Mouse (Mus musculus): ENCODE data around the gene Zfp992. TPM values are rescaled to one million over a fixed set of nuclear protein-coding genes. Genes with fewer than 3 reads are reported as not detected.
"Not testable (repeated sequence)": the region's sequence is repeated elsewhere in the genome, so short reads cannot be mapped to it uniquely, and the experiment has no call there.

The Zfp992 gene
- polyA plus RNA-seq, 1 experiment from 2014 or later = 2.5 TPM

DNA sequence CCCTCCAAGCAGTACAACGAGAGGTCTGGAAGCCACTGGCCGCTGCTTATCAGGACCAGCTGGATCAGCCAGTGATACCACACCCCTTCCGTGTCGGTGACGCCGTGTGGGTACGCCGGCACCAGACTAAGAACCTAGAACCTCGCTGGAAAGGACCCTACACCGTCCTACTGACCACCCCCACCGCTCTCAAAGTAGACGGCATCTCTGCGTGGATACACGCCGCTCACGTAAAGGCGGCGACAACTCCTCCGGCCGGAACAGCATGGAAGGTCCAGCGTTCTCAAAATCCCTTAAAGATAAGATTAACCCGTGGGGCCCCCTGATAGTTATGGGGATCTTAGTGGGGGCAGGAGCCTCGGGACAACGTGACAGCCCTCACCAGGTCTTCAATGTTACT, 60.2 kb downstream of the Zfp992 start:
- not testable (repeated sequence) for DNase-seq (ENCODE audit: low spot score); H3K27ac ChIP-seq; H3K4me1 ChIP-seq (replicated peaks); H3K27me3 ChIP-seq (ENCODE audit: insufficient read depth, poor library complexity, severe bottlenecking); H3K4me3 ChIP-seq; H3K36me3 ChIP-seq
- WGBS = 96% methylated on average over 23 of the region's 24 CpGs
- H3K9me3 ChIP-seq = peaks cover 29% of the 10 kb centered on the region

- peaks cover 53% of the 10 kb centered on the region for H3K9me3 ChIP-seq
- not testable (repeated sequence) for H3K27ac ChIP-seq; H3K4me1 ChIP-seq (replicated peaks); H3K4me3 ChIP-seq; DNase-seq (ENCODE audit: low spot score); H3K27me3 ChIP-seq (ENCODE audit: insufficient read depth, poor library complexity, severe bottlenecking); H3K36me3 ChIP-seq
Observed at GRCm38 (mm10) chr4:146511871-146512270, 63.0 kb downstream of the Zfp992 start.

- Histone ChIP-seq H3K9me3 (peaks cover 90% of the 10 kb centered on the region), H3K27me3 (ENCODE audit: insufficient read depth, poor library complexity, severe bottlenecking) (no peaks in the 10 kb centered on the region), H3K27ac (no peak overlapping the region), H3K4me1 (replicated peaks) (no peaks in the 10 kb centered on the region), H3K36me3 (no peaks in the 10 kb centered on the region), H3K4me3 (no peak overlapping the region)
- 62% methylated on average over 1 of the region's 1 CpGs for WGBS
- DNase-seq (ENCODE audit: low spot score) = no peak
Observed at GRCm38 (mm10) chr4:146516474-146516873, 67.7 kb downstream of the Zfp992 start.

- H3K9me3 ChIP-seq = peaks cover 92% of the 10 kb centered on the region
- not testable (repeated sequence) for H3K4me3 ChIP-seq; H3K27me3 ChIP-seq (ENCODE audit: insufficient read depth, poor library complexity, severe bottlenecking); H3K4me1 ChIP-seq (replicated peaks); DNase-seq (ENCODE audit: low spot score); H3K36me3 ChIP-seq; H3K27ac ChIP-seq
- 68% methylated on average over 2 of the region's 2 CpGs for WGBS
Observed at GRCm38 (mm10) chr4:146517150-146517549, 68.3 kb downstream of the Zfp992 start.

Other genes with a start within 250 kb of the Zfp992 start
- gene Zfp981, start 53.0 kb downstream of the Zfp992 start, polyA plus RNA-seq (2016; fragmentation: Nextera tagmentation; extraction: Ambion mirVana) = 0.14 TPM in 2 replicates
- gene Zfp993, start 161.9 kb downstream of the Zfp992 start, polyA plus RNA-seq (2016; fragmentation: Nextera tagmentation; extraction: Ambion mirVana) = 2.6 and 4.1 TPM in 2 replicates

Measured in hindbrain, embryonic 10.5 days (tissue).